Mouse (Mus musculus): ENCODE measurements at regions not wholly inside any gene's neighbourhood (a gene's known extent, or its start where the extent isn't known, plus 50 kb on each side); places are given as distances from the start of the nearest gene placed in this dataset.

GRCm38 (mm10) chr12:106961991-106962390 is 526.4 kb upstream of the 3110018I06Rik start:
- H3K4me1 ChIP-seq (ENCODE audit: control insufficient read depth, insufficient read depth, low read length): no peaks in the 10 kb centered on the region; the same call in 1 of the 2 replicates
- no peak for TF ChIP-seq CTCF (IDR thresholded peaks at IDR 0.05; ENCODE audit: control insufficient read depth, insufficient read depth, insufficient replicate concordance, low read depth, low read length)
- TF ChIP-seq POLR2A (IDR thresholded peaks at IDR 0.05; ENCODE audit: control insufficient read depth, low read depth, low read length): no peak
- no peak overlapping the region for H3K27ac ChIP-seq (ENCODE audit: control insufficient read depth, insufficient read depth, low read depth, low read length)
- H3K36me3 ChIP-seq (ENCODE audit: control insufficient read depth, insufficient read depth, low read length): no peaks in the 10 kb centered on the region
- no peaks in the 10 kb centered on the region for H3K27me3 ChIP-seq (ENCODE audit: control insufficient read depth, insufficient read depth, low read length)
- no peak overlapping the region for H3K4me3 ChIP-seq (ENCODE audit: control insufficient read depth, low read depth, low read length)

- H3K4me3 ChIP-seq (ENCODE audit: control insufficient read depth, low read depth, low read length): no peak overlapping the region
- H3K27ac ChIP-seq (ENCODE audit: control insufficient read depth, insufficient read depth, low read depth, low read length): no peak overlapping the region
- no peaks in the 10 kb centered on the region for H3K36me3 ChIP-seq (ENCODE audit: control insufficient read depth, insufficient read depth, low read length)
- no peaks in the 10 kb centered on the region; the same call in 1 of the 2 replicates for H3K4me1 ChIP-seq (ENCODE audit: control insufficient read depth, insufficient read depth, low read length)
- TF ChIP-seq CTCF (IDR thresholded peaks at IDR 0.05; ENCODE audit: control insufficient read depth, insufficient read depth, insufficient replicate concordance, low read depth, low read length) (peak; percentile 66; the same call in 1 of the 2 replicates), POLR2A (IDR thresholded peaks at IDR 0.05; ENCODE audit: control insufficient read depth, low read depth, low read length) (no peak)
- H3K27me3 ChIP-seq (ENCODE audit: control insufficient read depth, insufficient read depth, low read length): no peaks in the 10 kb centered on the region
Measured at GRCm38 (mm10) chr12:106963762-106964161, 524.7 kb upstream of the 3110018I06Rik start.

GRCm38 (mm10) chr12:106969873-106970272 is 518.6 kb upstream of the 3110018I06Rik start:
- TF ChIP-seq POLR2A (IDR thresholded peaks at IDR 0.05; ENCODE audit: control insufficient read depth, low read depth, low read length) (no peak), CTCF (IDR thresholded peaks at IDR 0.05; ENCODE audit: control insufficient read depth, insufficient read depth, insufficient replicate concordance, low read depth, low read length) (no peak)
- H3K27ac ChIP-seq (ENCODE audit: control insufficient read depth, insufficient read depth, low read depth, low read length): no peak overlapping the region

GRCm38 (mm10) chr12:106992421-106992820 is 496.0 kb upstream of the 3110018I06Rik start:
- Histone ChIP-seq H3K27ac (ENCODE audit: control insufficient read depth, insufficient read depth, low read depth, low read length) (no peak overlapping the region), H3K4me3 (ENCODE audit: control insufficient read depth, low read depth, low read length) (no peak overlapping the region), H3K4me1 (ENCODE audit: control insufficient read depth, insufficient read depth, low read length) (no peaks in the 10 kb centered on the region), H3K27me3 (ENCODE audit: control insufficient read depth, insufficient read depth, low read length) (no peaks in the 10 kb centered on the region), H3K36me3 (ENCODE audit: control insufficient read depth, insufficient read depth, low read length) (no peaks in the 10 kb centered on the region)
- no peak for TF ChIP-seq CTCF (IDR thresholded peaks at IDR 0.05; ENCODE audit: control insufficient read depth, insufficient read depth, insufficient replicate concordance, low read depth, low read length)
- no peak for TF ChIP-seq POLR2A (IDR thresholded peaks at IDR 0.05; ENCODE audit: control insufficient read depth, low read depth, low read length)

More at GRCm38 (mm10) chr12:106969873-106970272, 518.6 kb upstream of the 3110018I06Rik start:
- H3K4me3 ChIP-seq (ENCODE audit: control insufficient read depth, low read depth, low read length): no peak overlapping the region
- H3K27me3 ChIP-seq (ENCODE audit: control insufficient read depth, insufficient read depth, low read length): no peaks in the 10 kb centered on the region
- H3K4me1 ChIP-seq (ENCODE audit: control insufficient read depth, insufficient read depth, low read length): no peaks in the 10 kb centered on the region
- no peaks in the 10 kb centered on the region for H3K36me3 ChIP-seq (ENCODE audit: control insufficient read depth, insufficient read depth, low read length)

- no peaks in the 10 kb centered on the region for H3K27me3 ChIP-seq (ENCODE audit: control insufficient read depth, insufficient read depth, low read length)
- no peaks in the 10 kb centered on the region for H3K36me3 ChIP-seq (ENCODE audit: control insufficient read depth, insufficient read depth, low read length)
- TF ChIP-seq CTCF (IDR thresholded peaks at IDR 0.05; ENCODE audit: control insufficient read depth, insufficient read depth, insufficient replicate concordance, low read depth, low read length) (no peak), POLR2A (IDR thresholded peaks at IDR 0.05; ENCODE audit: control insufficient read depth, low read depth, low read length) (no peak)
- no peaks in the 10 kb centered on the region for H3K4me1 ChIP-seq (ENCODE audit: control insufficient read depth, insufficient read depth, low read length)
- no peak overlapping the region for H3K27ac ChIP-seq (ENCODE audit: control insufficient read depth, insufficient read depth, low read depth, low read length)
- H3K4me3 ChIP-seq (ENCODE audit: control insufficient read depth, low read depth, low read length): no peak overlapping the region
Measured at GRCm38 (mm10) chr12:106993011-106993410, 495.4 kb upstream of the 3110018I06Rik start.

- Histone ChIP-seq H3K27me3 (ENCODE audit: control insufficient read depth, insufficient read depth, low read length) (no peaks in the 10 kb centered on the region), H3K4me3 (ENCODE audit: control insufficient read depth, low read depth, low read length) (no peak overlapping the region), H3K36me3 (ENCODE audit: control insufficient read depth, insufficient read depth, low read length) (no peaks in the 10 kb centered on the region), H3K4me1 (ENCODE audit: control insufficient read depth, insufficient read depth, low read length) (no peaks in the 10 kb centered on the region), H3K27ac (ENCODE audit: control insufficient read depth, insufficient read depth, low read depth, low read length) (no peak overlapping the region)
- TF ChIP-seq CTCF (IDR thresholded peaks at IDR 0.05; ENCODE audit: control insufficient read depth, insufficient read depth, insufficient replicate concordance, low read depth, low read length): no peak
Measured at GRCm38 (mm10) chr12:107010995-107011786, 477.2 kb upstream of the 3110018I06Rik start.

GRCm38 (mm10) chr12:107016801-107017200 is 471.6 kb upstream of the 3110018I06Rik start:
- H3K4me1 ChIP-seq (ENCODE audit: control insufficient read depth, insufficient read depth, low read length): no peaks in the 10 kb centered on the region
- TF ChIP-seq POLR2A (IDR thresholded peaks at IDR 0.05; ENCODE audit: control insufficient read depth, low read depth, low read length) (no peak), CTCF (IDR thresholded peaks at IDR 0.05; ENCODE audit: control insufficient read depth, insufficient read depth, insufficient replicate concordance, low read depth, low read length) (no peak)
- H3K27ac ChIP-seq (ENCODE audit: control insufficient read depth, insufficient read depth, low read depth, low read length): no peak overlapping the region
- H3K36me3 ChIP-seq (ENCODE audit: control insufficient read depth, insufficient read depth, low read length): no peaks in the 10 kb centered on the region
- H3K27me3 ChIP-seq (ENCODE audit: control insufficient read depth, insufficient read depth, low read length): no peaks in the 10 kb centered on the region
- no peak overlapping the region for H3K4me3 ChIP-seq (ENCODE audit: control insufficient read depth, low read depth, low read length)

Data from testis, adult 2 months (tissue).